Mouse (Mus musculus): Measurements from ENCODE around the gene Gm5244. TPM values are rescaled to one million over a fixed set of nuclear protein-coding genes. Genes with fewer than 3 reads are reported as not detected.

Gene Gm5244
- polyA plus RNA-seq, 1 experiment from 2014 or later: not detected

- ATAC-seq (ENCODE audit: insufficient number of reproducible peaks, low FRiP score, low TSS enrichment, low read depth): no peak
- WGBS: 34% methylated on average over 4 of the region's 4 CpGs
- no peak overlapping the region for H3K27ac ChIP-seq
Observed at GRCm38 (mm10) chr19:12820383-12820782, 26.1 kb upstream of the Gm5244 start.

GRCm38 (mm10) chr19:12824549-12824948 lies 21.9 kb upstream of the Gm5244 start:
- no peak overlapping the region for H3K9ac ChIP-seq
- no peak overlapping the region for H3K27ac ChIP-seq
- no peak overlapping the region for H3K4me3 ChIP-seq
- H3K27me3 ChIP-seq: no peaks in the 10 kb centered on the region
- no peaks in the 10 kb centered on the region for H3K4me1 ChIP-seq
- 69% methylated on average over 4 of the region's 4 CpGs for WGBS
- H3K9me3 ChIP-seq: no peaks in the 10 kb centered on the region
- no peaks in the 10 kb centered on the region for H3K36me3 ChIP-seq
- no peak for ATAC-seq (ENCODE audit: insufficient number of reproducible peaks, low FRiP score, low TSS enrichment, low read depth)
- no peak overlapping the region for H3K4me2 ChIP-seq

More at GRCm38 (mm10) chr19:12820383-12820782, 26.1 kb upstream of the Gm5244 start:
- Histone ChIP-seq H3K9me3 (no peaks in the 10 kb centered on the region), H3K9ac (no peak overlapping the region), H3K4me2 (no peak overlapping the region), H3K36me3 (no peaks in the 10 kb centered on the region), H3K4me3 (no peak overlapping the region), H3K27me3 (no peaks in the 10 kb centered on the region), H3K4me1 (no peaks in the 10 kb centered on the region)

- H3K9ac ChIP-seq: no peak overlapping the region
- WGBS: 54% methylated on average over 2 of the region's 2 CpGs
- H3K36me3 ChIP-seq: no peaks in the 10 kb centered on the region
- no peak for ATAC-seq (ENCODE audit: insufficient number of reproducible peaks, low FRiP score, low TSS enrichment, low read depth)
- no peaks in the 10 kb centered on the region for H3K4me1 ChIP-seq
- no peak overlapping the region for H3K4me2 ChIP-seq
- no peaks in the 10 kb centered on the region for H3K27me3 ChIP-seq
- H3K9me3 ChIP-seq: no peaks in the 10 kb centered on the region
- no peak overlapping the region for H3K4me3 ChIP-seq
- no peak overlapping the region for H3K27ac ChIP-seq
Observed at GRCm38 (mm10) chr19:12830823-12831430, 15.6 kb upstream of the Gm5244 start.

GRCm38 (mm10) chr19:12831559-12831958 lies 14.9 kb upstream of the Gm5244 start:
- WGBS: 50% methylated on average over 1 of the region's 1 CpGs
- Histone ChIP-seq H3K9ac (no peak overlapping the region), H3K4me1 (no peaks in the 10 kb centered on the region), H3K4me2 (no peak overlapping the region), H3K27ac (no peak overlapping the region), H3K27me3 (no peaks in the 10 kb centered on the region), H3K36me3 (no peaks in the 10 kb centered on the region), H3K9me3 (no peaks in the 10 kb centered on the region), H3K4me3 (no peak overlapping the region)
- no peak for ATAC-seq (ENCODE audit: insufficient number of reproducible peaks, low FRiP score, low TSS enrichment, low read depth)

- no peak overlapping the region for H3K27ac ChIP-seq
- no peak overlapping the region for H3K9ac ChIP-seq
- no peaks in the 10 kb centered on the region for H3K9me3 ChIP-seq
- no peaks in the 10 kb centered on the region for H3K4me1 ChIP-seq
- H3K4me2 ChIP-seq: no peak overlapping the region
- H3K4me3 ChIP-seq: no peak overlapping the region
- 72% methylated on average over 3 of the region's 3 CpGs for WGBS
- no peak for ATAC-seq (ENCODE audit: insufficient number of reproducible peaks, low FRiP score, low TSS enrichment, low read depth)
- no peaks in the 10 kb centered on the region for H3K36me3 ChIP-seq
- no peaks in the 10 kb centered on the region for H3K27me3 ChIP-seq
Observed at GRCm38 (mm10) chr19:12833625-12834024, 12.9 kb upstream of the Gm5244 start.

- H3K27ac ChIP-seq: no peak overlapping the region
- no peaks in the 10 kb centered on the region for H3K4me1 ChIP-seq
- H3K27me3 ChIP-seq: no peaks in the 10 kb centered on the region
- no peak overlapping the region for H3K4me3 ChIP-seq
- ATAC-seq (ENCODE audit: insufficient number of reproducible peaks, low FRiP score, low TSS enrichment, low read depth): no peak
- 78% methylated on average over 1 of the region's 1 CpGs for WGBS
- no peaks in the 10 kb centered on the region for H3K9me3 ChIP-seq
- no peaks in the 10 kb centered on the region for H3K36me3 ChIP-seq
- no peak overlapping the region for H3K4me2 ChIP-seq
- H3K9ac ChIP-seq: no peak overlapping the region
Observed at GRCm38 (mm10) chr19:12838507-12838906, 8.0 kb upstream of the Gm5244 start.

- Histone ChIP-seq H3K9me3 (no peaks in the 10 kb centered on the region), H3K9ac (no peak within 1 kb of the TSS), H3K4me2 (no peak within 1 kb of the TSS), H3K36me3 (no peaks in the 10 kb centered on the region), H3K27me3 (no peaks in the 10 kb centered on the region), H3K27ac (no peak within 1 kb of the TSS), H3K4me3 (no peak within 1 kb of the TSS), H3K4me1 (no peaks in the 10 kb centered on the region)
- 52% methylated on average over 1 of the region's 1 CpGs for WGBS
- no peak for ATAC-seq (ENCODE audit: insufficient number of reproducible peaks, low FRiP score, low TSS enrichment, low read depth)
Observed at GRCm38 (mm10) chr19:12856983-12857382, 10.5 kb downstream of the Gm5244 start, which contains the start of gene Olfr1444. Gene Olfr1444, plus strand, starts transcription at chr19:12857283.

GRCm38 (mm10) chr19:12883555-12883954 lies 37.1 kb downstream of the Gm5244 start, which contains the start of gene Olfr1445:
Gene Olfr1445, plus strand, starts transcription at chr19:12883855.
- Histone ChIP-seq H3K4me1 (no peaks in the 10 kb centered on the region), H3K27ac (no peak within 1 kb of the TSS), H3K36me3 (no peaks in the 10 kb centered on the region), H3K9me3 (no peaks in the 10 kb centered on the region), H3K4me2 (no peak within 1 kb of the TSS), H3K27me3 (no peaks in the 10 kb centered on the region), H3K9ac (no peak within 1 kb of the TSS), H3K4me3 (no peak within 1 kb of the TSS)
- ATAC-seq (ENCODE audit: insufficient number of reproducible peaks, low FRiP score, low TSS enrichment, low read depth): no peak
- 84% methylated on average over 2 of the region's 2 CpGs for WGBS

GRCm38 (mm10) chr19:12893424-12893823 lies 46.9 kb downstream of the Gm5244 start, which contains the start of gene Olfr1446:
Gene Olfr1446, minus strand, starts transcription at chr19:12893524.
- WGBS: 69% methylated on average over 1 of the region's 1 CpGs
- H3K36me3 ChIP-seq: no peaks in the 10 kb centered on the region
- no peak for ATAC-seq (ENCODE audit: insufficient number of reproducible peaks, low FRiP score, low TSS enrichment, low read depth)

More at GRCm38 (mm10) chr19:12893424-12893823, 46.9 kb downstream of the Gm5244 start, which contains the start of gene Olfr1446:
- Histone ChIP-seq H3K27ac (no peak within 1 kb of the TSS), H3K4me2 (no peak within 1 kb of the TSS), H3K27me3 (no peaks in the 10 kb centered on the region), H3K4me3 (no peak within 1 kb of the TSS), H3K9ac (no peak within 1 kb of the TSS), H3K4me1 (no peaks in the 10 kb centered on the region), H3K9me3 (no peaks in the 10 kb centered on the region)

Other genes starting within 250 kb of the Gm5244 start
- 0.10 TPM in 1 of 2 replicates, not detected in the other for gene Gm4952, start 246.7 kb upstream of the Gm5244 start, polyA plus RNA-seq (2015; fragmentation: Nextera tagmentation; extraction: Ambion mirVana)
- not detected in 2 replicates for gene Glyat, start 213.4 kb upstream of the Gm5244 start, polyA plus RNA-seq (2015; fragmentation: Nextera tagmentation; extraction: Ambion mirVana)
- gene Olfr1442, start 176.2 kb upstream of the Gm5244 start, polyA plus RNA-seq (2015; fragmentation: Nextera tagmentation; extraction: Ambion mirVana): not detected in 2 replicates
- not detected in 2 replicates for gene Olfr1443, start 168.6 kb upstream of the Gm5244 start, polyA plus RNA-seq (2015; fragmentation: Nextera tagmentation; extraction: Ambion mirVana)
- not detected in 2 replicates for gene Keg1, start 150.9 kb upstream of the Gm5244 start, polyA plus RNA-seq (2015; fragmentation: Nextera tagmentation; extraction: Ambion mirVana)
- gene Cntf, start 81.0 kb upstream of the Gm5244 start, polyA plus RNA-seq (2015; fragmentation: Nextera tagmentation; extraction: Ambion mirVana): 0.48 and 0.87 TPM in 2 replicates
- 11.2 and 13.8 TPM in 2 replicates for gene Zfp91, start 50.6 kb upstream of the Gm5244 start, polyA plus RNA-seq (2015; fragmentation: Nextera tagmentation; extraction: Ambion mirVana)
- gene Lpxn, start 50.5 kb upstream of the Gm5244 start, polyA plus RNA-seq (2015; fragmentation: Nextera tagmentation; extraction: Ambion mirVana): 6.0 and 6.3 TPM in 2 replicates
- not detected in 2 replicates for gene Olfr1444, start 10.6 kb downstream of the Gm5244 start, polyA plus RNA-seq (2015; fragmentation: Nextera tagmentation; extraction: Ambion mirVana)
- gene Olfr1445, start 37.2 kb downstream of the Gm5244 start, polyA plus RNA-seq (2015; fragmentation: Nextera tagmentation; extraction: Ambion mirVana): not detected in 2 replicates
- not detected in 2 replicates for gene Olfr1446, start 46.8 kb downstream of the Gm5244 start, polyA plus RNA-seq (2015; fragmentation: Nextera tagmentation; extraction: Ambion mirVana)
- not detected in 2 replicates for gene Olfr1447, start 57.1 kb downstream of the Gm5244 start, polyA plus RNA-seq (2015; fragmentation: Nextera tagmentation; extraction: Ambion mirVana)
- not detected in 2 replicates for gene Olfr1448, start 77.7 kb downstream of the Gm5244 start, polyA plus RNA-seq (2015; fragmentation: Nextera tagmentation; extraction: Ambion mirVana)
- gene Olfr1449, start 84.2 kb downstream of the Gm5244 start, polyA plus RNA-seq (2015; fragmentation: Nextera tagmentation; extraction: Ambion mirVana): not detected in 2 replicates
- gene Olfr1450, start 103.6 kb downstream of the Gm5244 start, polyA plus RNA-seq (2015; fragmentation: Nextera tagmentation; extraction: Ambion mirVana): not detected in 2 replicates
- not detected in 2 replicates for gene Olfr1451, start 148.3 kb downstream of the Gm5244 start, polyA plus RNA-seq (2015; fragmentation: Nextera tagmentation; extraction: Ambion mirVana)
- gene Olfr1453, start 181.6 kb downstream of the Gm5244 start, polyA plus RNA-seq (2015; fragmentation: Nextera tagmentation; extraction: Ambion mirVana): not detected in 2 replicates
- not detected in 2 replicates for gene Olfr1454, start 213.9 kb downstream of the Gm5244 start, polyA plus RNA-seq (2015; fragmentation: Nextera tagmentation; extraction: Ambion mirVana)